Comparison of ENCODE assay signal across 8 mouse cellular contexts in genomic region chr17:83351601-83352413, GRCm38 (mm10). TPM values are rescaled to one million over a fixed set of nuclear protein-coding genes. Genes with fewer than 3 reads are reported as not detected.
DNase-seq lines count a peak whose midpoint lies in the region; ATAC-seq and TF ChIP-seq lines count a peak whose summit lies in the region.

No protein-coding gene starts in this region.

- H3K9ac ChIP-seq in kidney, embryonic 15.5 days = peak overlapping the region; percentile 90
- H3K9ac ChIP-seq in embryonic facial prominence, embryonic 13.5 days = peak overlapping the region; percentile 95
- peak overlapping the region; percentile 91 for H3K9ac ChIP-seq in hindbrain, embryonic 14.5 days

- no peaks in the 10 kb centered on the region for H3K27me3 ChIP-seq in kidney, embryonic 15.5 days
- no peaks in the 10 kb centered on the region; the same call in 1 of the 2 replicates for H3K27me3 ChIP-seq in E14TG2a.4 (ENCODE audit: insufficient read depth, low read length)
- H3K27me3 ChIP-seq in embryonic facial prominence, embryonic 13.5 days = no peaks in the 10 kb centered on the region
- H3K27me3 ChIP-seq in hindbrain, embryonic 14.5 days (ENCODE audit: control insufficient read depth, insufficient read depth, low read length) = no peaks in the 10 kb centered on the region
- H3K27me3 ChIP-seq in midbrain, embryonic 10.5 days (ENCODE audit: low read depth, poor library complexity, severe bottlenecking) = no peaks in the 10 kb centered on the region

- no peak for ATAC-seq in kidney, embryonic 15.5 days (replicated peaks; ENCODE audit: low FRiP score)
- no peak for ATAC-seq in embryonic facial prominence, embryonic 13.5 days (ENCODE audit: insufficient number of reproducible peaks, insufficient read depth, low FRiP score, low TSS enrichment, low read depth)
- peak; percentile 1; the same call in 1 of the 2 replicates for ATAC-seq in hindbrain, embryonic 14.5 days (ENCODE audit: low FRiP score)
- ATAC-seq in erythroid progenitor cell, adult 5-6 weeks (replicated peaks; ENCODE audit: low FRiP score, poor library complexity, severe bottlenecking) = no peak

- H3K4me1 ChIP-seq in kidney, embryonic 15.5 days = peaks cover 16% of the 10 kb centered on the region
- peaks cover 41% of the 10 kb centered on the region for H3K4me1 ChIP-seq in E14TG2a.4 (replicated peaks; ENCODE audit: low read depth, low read length)
- peaks cover 31% of the 10 kb centered on the region for H3K4me1 ChIP-seq in embryonic facial prominence, embryonic 13.5 days
- H3K4me1 ChIP-seq in hindbrain, embryonic 14.5 days (replicated peaks; ENCODE audit: control insufficient read depth, insufficient read depth, low read length) = peaks cover 22% of the 10 kb centered on the region
- peaks cover 32% of the 10 kb centered on the region for H3K4me1 ChIP-seq in midbrain, embryonic 10.5 days

- 2% methylated on average over 13 of the region's 13 CpGs for WGBS in kidney, embryonic 15.5 days
- 4% methylated on average over 13 of the region's 13 CpGs for WGBS in embryonic facial prominence, embryonic 13.5 days
- 11% methylated on average over 13 of the region's 13 CpGs for WGBS in hindbrain, embryonic 14.5 days
- 19% methylated on average over 13 of the region's 13 CpGs for WGBS in midbrain, embryonic 10.5 days

- no peaks in the 10 kb centered on the region for H3K36me3 ChIP-seq in kidney, embryonic 15.5 days
- no peaks in the 10 kb centered on the region for H3K36me3 ChIP-seq in E14TG2a.4 (ENCODE audit: insufficient read depth, low read length)
- no peaks in the 10 kb centered on the region for H3K36me3 ChIP-seq in embryonic facial prominence, embryonic 13.5 days
- no peaks in the 10 kb centered on the region for H3K36me3 ChIP-seq in hindbrain, embryonic 14.5 days (replicated peaks; ENCODE audit: control insufficient read depth, insufficient read depth)
- no peaks in the 10 kb centered on the region for H3K36me3 ChIP-seq in midbrain, embryonic 10.5 days

- TF ChIP-seq CTCF in E14TG2a.4 (conservative IDR thresholded peaks at IDR 0.05; ENCODE audit: low read length) = no peak

- no peak for DNase-seq in kidney, adult 8-10 months
- DNase-seq in hindbrain, embryonic 14.5 days (ENCODE audit: low spot score) = no peak
- no peak for DNase-seq in midbrain, embryonic 10.5 days (ENCODE audit: low spot score)
- peak; percentile 31 for DNase-seq in thymus, postnatal 14 days

- peak overlapping the region; percentile 90 for H3K27ac ChIP-seq in kidney, embryonic 15.5 days
- H3K27ac ChIP-seq in embryonic facial prominence, embryonic 13.5 days = peak overlapping the region; percentile 88
- peak overlapping the region; percentile 88 for H3K27ac ChIP-seq in hindbrain, embryonic 14.5 days
- H3K27ac ChIP-seq in midbrain, embryonic 10.5 days (replicated peaks) = peak overlapping the region; percentile 97

- peak overlapping the region; percentile 75 for H3K4me2 ChIP-seq in kidney, embryonic 15.5 days
- H3K4me2 ChIP-seq in embryonic facial prominence, embryonic 13.5 days = peak overlapping the region; percentile 67
- H3K4me2 ChIP-seq in hindbrain, embryonic 14.5 days (replicated peaks) = peak overlapping the region; percentile 70

- H3K4me3 ChIP-seq in kidney, embryonic 15.5 days (replicated peaks) = peak overlapping the region; percentile 88
- peak overlapping the region; percentile 88 for H3K4me3 ChIP-seq in E14TG2a.4 (replicated peaks; ENCODE audit: low read length)
- H3K4me3 ChIP-seq in embryonic facial prominence, embryonic 13.5 days = peak overlapping the region; percentile 83
- H3K4me3 ChIP-seq in hindbrain, embryonic 14.5 days (replicated peaks; ENCODE audit: low read length) = peak overlapping the region; percentile 90
- H3K4me3 ChIP-seq in midbrain, embryonic 10.5 days = peak overlapping the region; percentile 91

- no peaks in the 10 kb centered on the region for H3K9me3 ChIP-seq in kidney, embryonic 15.5 days (replicated peaks)
- no peaks in the 10 kb centered on the region for H3K9me3 ChIP-seq in E14TG2a.4 (ENCODE audit: low read length)
- no peaks in the 10 kb centered on the region for H3K9me3 ChIP-seq in embryonic facial prominence, embryonic 13.5 days
- H3K9me3 ChIP-seq in hindbrain, embryonic 14.5 days (ENCODE audit: control insufficient read depth, low read length) = no peaks in the 10 kb centered on the region
- H3K9me3 ChIP-seq in midbrain, embryonic 10.5 days (replicated peaks) = no peaks in the 10 kb centered on the region

RNA-seq across cellular contexts. Expression of gene Eml4, which starts 1.1 kb away (rescaled TPM):
- 35.6 and 37.3 TPM in 2 replicates for polyA plus RNA-seq in kidney, embryonic 15.5 days (2015; fragmentation: Nextera tagmentation; extraction: Ambion mirVana)
- 41.6 and 43.7 TPM in 2 replicates for polyA plus RNA-seq in embryonic facial prominence, embryonic 13.5 days (2015; fragmentation: Nextera tagmentation; extraction: Ambion mirVana)
- 37.2 and 41.0 TPM in 2 replicates for polyA plus RNA-seq in hindbrain, embryonic 14.5 days (2014; fragmentation: Nextera tagmentation; extraction: Ambion mirVana)
- polyA plus RNA-seq in midbrain, embryonic 10.5 days (2016; fragmentation: Nextera tagmentation; extraction: Ambion mirVana) = 34.2 and 34.7 TPM in 2 replicates
- 3.2 and 7.5 TPM in 2 replicates for total RNA-seq in erythroid progenitor cell, adult 5-6 weeks (2015; ENCODE audit: low replicate concordance)
- 4.4 and 8.7 TPM in 2 replicates for total RNA-seq in erythroid progenitor cell, adult 5-6 weeks (2017; ENCODE audit: low replicate concordance)
